Mouse (Mus musculus): ENCODE results near the gene Tmem119. TPM values are rescaled to one million over a fixed set of nuclear protein-coding genes. Genes with fewer than 3 reads are reported as not detected.
A peak's percentile ranks its signal among the peaks of the same experiment; 100 is the strongest.
"Not testable (repeated sequence)": the region's sequence is repeated elsewhere in the genome, so short reads cannot be mapped to it uniquely, and the experiment has no call there.

The Tmem119 gene
- total RNA-seq, 4 experiments from 2014 or later: 9.1 to 14.2 (median 11.2) TPM

DNA sequence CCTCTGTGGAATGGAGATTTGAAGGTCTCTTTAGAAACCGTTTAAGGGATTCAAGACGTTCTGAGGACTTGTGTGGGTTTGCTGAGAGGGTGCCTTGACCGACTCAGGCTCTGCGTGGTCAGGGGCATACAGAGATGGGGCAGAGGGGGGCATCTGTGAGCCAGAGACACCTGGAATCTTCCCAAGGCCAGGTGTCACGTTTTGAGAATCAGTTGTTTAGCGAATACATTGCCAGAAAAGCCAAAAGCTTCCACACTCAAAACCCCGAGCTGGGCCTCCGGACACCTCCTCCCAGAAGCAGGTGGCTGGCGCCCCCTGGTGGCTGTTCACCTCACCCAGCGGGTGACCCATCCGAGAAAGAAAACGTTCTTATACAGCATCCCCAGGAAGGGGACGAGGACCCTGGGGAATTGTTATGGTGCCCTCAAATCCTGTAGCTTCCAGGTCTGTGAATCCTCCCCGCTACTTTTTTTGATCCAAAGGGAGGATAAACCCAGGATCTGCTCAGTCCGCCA lies 15.4 kb upstream of the Tmem119 start:
- DNase-seq: peak; percentile 50

DNA sequence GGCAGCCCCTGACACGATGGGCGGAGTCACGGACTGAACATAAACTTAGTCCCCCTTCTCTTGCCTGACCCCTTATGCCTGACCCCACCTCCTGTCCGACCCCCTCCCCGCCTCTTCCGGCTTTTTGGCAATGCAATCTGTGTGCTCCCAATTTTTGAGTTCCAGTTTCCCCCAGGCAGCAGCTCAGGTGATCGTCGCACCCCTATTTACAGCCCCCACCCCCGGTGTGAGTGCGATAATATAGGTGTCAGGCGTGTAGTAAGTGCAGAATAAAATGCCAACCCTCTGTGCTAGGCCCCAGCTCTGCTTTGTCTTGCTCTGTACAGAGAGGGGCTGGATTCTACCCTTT lies 14.7 kb upstream of the Tmem119 start:
- DNase-seq: no peak

DNA sequence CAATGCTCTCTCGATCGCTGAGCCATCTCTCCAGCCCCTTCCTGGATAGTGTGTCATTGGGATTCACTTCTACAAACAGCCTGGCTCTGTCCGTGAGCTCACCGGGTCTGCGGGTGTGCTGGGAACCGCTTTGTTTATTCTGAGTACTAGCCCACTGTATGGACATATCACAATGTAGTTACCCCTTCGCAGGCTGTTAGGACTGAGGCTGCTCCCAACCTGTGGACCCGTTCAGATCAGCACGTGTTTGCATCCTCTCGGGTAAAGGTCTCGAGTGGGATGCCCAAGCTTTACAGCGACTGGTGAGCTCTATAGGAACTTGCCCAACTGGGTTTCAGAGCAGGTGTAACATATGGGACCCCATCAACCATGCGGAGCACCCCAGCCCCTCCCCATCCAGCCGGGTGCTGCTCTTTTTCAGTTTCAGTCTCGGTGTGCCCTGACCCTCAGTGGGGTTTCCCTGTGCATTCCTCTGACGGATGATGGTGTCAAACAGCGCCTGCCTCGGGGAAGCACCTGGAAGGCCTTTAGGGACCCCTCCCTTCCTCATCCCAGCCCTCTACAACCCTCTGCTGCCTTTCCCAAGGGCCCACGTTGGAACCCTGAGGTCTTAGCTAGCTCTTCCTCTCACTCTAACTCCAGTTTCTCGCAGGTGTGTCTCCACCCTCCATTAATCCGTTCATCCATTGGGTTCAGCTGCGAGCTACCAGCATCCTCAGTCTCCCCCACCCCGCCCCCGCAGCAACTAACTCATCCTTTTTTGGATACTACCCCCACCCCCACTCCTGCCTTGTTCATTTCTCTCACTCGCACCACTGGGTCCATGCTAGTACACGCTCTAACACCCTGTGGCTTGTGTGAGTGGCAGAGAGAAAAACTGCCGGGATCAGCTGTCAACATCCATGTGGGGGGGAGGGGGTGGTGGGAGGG lies 14.1 kb upstream of the Tmem119 start:
- DNase-seq: no peak

DNA sequence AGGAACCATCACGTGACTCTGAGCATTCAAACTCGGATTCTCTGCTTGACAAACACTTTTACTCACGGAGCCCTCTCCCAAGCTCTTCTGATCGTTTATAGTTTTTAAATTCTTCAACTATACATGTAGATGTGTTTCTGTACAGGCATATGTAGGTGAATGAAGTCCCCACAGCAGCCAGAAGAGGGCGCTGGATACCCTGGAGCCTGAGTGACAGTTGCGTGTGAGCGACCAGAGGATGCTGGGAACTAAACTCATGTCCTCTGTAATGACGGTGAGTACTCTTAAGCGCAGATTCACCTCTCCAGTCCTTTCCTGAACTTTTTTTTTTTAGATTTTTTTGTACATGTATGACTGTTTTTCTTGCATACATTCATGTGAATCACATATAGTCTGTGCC lies 13.3 kb upstream of the Tmem119 start:
- no peak for DNase-seq

DNA sequence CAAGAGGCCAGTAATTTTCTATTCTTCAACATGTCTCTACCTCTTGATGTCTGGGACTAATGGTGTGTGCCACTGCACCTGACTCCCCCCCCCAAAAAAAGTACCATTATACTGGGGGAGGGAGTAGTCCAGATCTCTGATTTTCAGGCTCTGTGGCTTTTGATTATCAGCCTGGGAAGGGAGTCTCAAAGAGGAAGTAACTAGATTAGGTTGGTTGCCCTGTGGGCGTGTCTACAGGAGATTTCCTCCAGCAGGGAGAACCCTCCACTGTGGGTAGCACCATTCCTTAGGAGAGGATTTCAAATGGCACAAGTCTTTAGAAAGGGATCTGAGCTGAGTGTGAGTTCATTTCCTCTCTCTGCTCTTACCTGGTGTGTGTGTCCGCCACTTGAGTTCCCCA lies 12.3 kb upstream of the Tmem119 start:
- no peak for DNase-seq

DNA sequence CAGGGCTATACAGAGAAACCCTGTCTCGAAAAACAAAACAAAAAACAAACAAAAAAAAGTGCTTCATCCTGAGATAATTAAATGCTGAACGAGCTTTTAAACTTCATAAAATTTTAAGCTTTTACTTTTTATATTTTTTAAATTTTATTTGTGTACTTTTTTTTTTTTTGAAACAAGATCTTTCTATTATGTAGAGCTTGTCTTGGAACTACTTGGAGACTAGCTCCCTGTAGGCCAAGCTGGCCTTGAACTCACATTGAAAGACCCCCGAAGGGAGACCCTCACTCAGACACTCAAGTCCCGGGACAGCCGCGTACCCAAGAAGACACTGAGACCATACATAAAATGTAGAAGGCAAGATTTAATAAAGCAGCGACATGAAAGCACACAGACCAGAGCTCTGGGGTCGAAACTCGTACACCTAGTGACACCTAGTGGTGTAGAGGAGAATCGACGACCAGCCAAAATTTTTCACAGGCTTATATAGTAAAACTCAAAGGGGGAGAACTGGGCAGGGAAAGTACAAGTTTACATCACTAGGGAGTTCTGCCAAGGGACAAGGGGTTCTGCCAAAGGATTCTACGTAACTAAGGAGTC lies 11.6 kb upstream of the Tmem119 start:
- DNase-seq: not testable (repeated sequence)

DNA sequence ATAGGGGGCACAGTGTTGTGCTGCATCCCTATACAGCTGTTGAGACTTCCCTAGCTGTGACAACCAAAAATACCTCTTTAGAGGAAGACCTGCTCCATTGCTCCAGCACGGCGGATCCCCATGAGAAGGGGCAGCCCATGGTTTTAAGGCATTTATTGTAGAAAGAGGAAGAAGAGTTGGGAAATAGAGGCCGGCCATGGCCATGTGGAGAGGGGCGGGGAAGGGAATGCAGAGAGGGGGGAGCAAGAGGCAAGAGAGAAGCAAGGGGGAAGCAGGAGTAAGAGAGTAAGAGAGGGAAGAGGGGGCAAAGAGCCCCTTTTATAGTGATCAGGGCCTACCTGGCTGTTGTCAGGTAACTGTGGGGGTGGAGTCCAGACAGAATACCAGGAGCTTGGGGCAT lies 9.8 kb upstream of the Tmem119 start:
- no peak for DNase-seq

DNA sequence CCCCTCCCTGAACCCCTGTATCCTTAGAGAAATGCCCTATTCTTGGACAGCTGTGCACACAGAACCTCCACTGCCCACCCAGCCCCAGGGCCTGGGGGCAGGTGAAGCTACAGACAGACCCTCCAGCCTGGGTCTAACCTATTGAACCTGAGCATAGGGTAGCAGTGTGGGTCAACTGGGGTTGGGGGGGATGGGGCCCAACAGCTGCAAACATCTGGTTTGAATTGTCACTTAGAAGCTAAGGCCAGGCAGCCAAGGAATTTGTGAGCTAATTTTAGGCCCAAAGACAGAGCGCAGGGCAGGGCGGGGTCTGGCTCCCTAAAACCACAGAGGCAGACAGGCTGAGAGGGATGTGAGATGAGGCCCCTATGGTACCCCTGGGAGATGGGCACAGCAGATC lies 7.9 kb upstream of the Tmem119 start:
- DNase-seq: no peak

DNA sequence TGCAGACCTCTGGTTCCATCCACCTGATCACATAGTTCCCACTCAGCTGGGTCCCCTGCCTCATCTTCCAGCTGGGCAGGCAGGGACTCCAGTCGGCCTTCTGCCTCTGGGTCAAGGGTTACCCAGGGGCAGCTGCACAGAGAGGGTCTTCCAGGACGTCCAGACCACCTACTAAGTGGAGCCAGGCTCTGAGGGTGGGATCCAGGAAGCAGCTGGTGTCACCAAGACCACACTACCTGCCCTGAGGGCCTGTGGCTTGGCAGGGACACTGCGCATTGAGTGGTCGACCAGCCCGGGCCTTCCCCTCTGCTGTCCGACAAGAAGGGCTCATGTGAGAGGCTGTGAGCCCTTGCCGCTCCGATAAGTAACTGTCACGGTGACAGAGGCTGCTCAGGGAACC lies 7.4 kb upstream of the Tmem119 start:
- DNase-seq: no peak

DNA sequence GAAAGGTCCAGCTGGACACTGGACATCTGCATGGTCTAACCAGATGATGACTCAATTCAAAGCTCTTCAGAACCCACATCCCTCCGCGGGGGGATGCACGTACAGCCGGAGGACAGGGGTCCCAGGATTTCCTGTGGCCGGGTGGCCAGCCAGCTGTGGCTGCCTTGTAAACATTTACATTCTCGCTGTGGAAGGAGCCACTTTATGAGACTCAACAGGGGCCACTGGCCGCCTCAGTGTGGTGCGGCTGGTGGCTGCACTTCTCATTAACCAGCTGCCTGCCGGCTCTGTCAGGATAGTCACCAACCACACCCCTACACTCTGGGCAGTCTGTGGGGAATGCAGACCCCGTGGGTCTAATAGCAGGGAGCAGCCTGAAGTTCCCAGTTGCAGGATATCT lies 6.1 kb upstream of the Tmem119 start:
- DNase-seq: no peak

DNA sequence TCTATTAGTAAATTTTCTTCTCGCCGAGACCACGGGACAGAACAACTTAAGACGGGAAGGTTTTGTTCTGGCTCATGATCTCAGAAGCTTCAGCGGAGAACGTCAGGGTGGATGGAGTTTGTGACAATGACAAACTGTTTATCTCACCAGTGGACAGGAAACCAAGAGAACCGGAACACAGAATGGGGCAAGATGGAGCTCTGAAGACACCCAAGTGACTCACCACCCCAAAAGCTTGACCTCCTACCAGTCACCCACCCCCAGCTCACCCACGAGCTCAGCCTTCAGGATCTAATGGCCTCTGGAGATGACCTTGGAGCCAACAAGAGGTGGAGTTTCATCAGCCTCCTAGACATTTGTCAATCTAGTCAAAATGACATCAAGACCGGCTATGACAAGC lies 5.0 kb upstream of the Tmem119 start:
- no peak for DNase-seq

DNA sequence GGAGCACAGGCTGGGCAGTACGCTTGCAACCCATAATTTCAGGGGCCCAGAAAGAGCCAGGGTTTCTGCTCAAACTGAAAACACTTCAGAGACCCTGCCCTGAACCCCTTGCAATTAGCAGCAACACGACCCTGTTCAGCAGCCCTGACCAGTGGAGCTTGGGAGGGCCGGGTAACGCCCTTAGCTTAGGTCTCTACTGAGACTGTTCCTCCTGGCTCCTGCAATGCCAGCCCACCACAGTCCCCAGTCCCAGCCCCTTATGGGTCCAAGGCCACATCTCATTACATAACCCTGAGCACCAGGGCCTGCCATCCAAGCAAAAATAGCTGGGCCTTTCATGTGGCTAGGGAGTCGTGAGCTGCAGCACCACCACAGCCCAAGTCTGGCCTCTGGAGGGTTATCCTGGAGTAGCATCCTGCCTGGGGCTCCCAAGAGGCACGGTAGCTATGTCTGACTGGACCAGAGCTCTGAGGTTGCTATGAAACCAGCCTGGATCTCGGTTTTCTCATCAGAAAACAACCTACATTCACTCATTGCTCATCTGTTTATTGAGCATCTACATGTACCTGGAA lies 4.2 kb upstream of the Tmem119 start:
- DNase-seq: no peak

DNA sequence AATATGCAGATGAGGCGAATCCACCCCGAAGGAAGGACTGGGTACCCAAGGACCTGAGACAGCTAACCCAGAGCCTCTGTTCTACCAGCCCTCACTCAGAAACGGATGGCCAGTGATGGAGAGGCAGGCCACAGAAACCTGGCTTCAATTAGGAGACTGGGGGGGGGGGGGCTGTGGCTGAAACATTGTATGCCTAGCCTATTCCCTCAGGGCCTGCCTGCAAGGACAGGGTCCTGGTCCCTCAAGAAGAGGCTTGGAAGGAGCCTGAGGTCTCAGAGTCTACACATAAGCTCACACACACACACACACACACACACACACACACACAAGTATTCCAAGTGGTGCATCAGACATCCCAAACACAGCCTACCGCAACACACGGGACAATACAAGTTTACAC lies 625 bp downstream of the Tmem119 start:
- DNase-seq: no peak

DNA sequence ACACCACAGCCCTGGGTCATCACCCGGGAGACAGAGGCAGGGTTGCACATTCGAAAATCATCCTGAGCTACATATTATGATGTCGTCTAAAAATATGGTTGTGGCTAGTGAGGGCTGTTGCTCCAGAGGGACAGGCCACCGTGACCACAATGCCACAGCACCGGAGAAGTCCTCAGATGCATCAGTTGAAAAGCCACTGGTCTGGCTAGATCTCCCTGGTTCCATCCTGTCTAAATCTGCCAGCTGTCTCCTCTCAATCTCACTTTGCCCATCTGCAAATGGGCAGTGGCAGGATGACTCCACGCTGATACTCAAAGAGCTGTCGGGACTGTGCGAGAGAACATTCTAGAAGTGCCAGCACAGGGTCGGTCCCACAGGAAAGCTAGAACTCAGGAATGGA lies 1.8 kb downstream of the Tmem119 start:
- no peak for DNase-seq

DNA sequence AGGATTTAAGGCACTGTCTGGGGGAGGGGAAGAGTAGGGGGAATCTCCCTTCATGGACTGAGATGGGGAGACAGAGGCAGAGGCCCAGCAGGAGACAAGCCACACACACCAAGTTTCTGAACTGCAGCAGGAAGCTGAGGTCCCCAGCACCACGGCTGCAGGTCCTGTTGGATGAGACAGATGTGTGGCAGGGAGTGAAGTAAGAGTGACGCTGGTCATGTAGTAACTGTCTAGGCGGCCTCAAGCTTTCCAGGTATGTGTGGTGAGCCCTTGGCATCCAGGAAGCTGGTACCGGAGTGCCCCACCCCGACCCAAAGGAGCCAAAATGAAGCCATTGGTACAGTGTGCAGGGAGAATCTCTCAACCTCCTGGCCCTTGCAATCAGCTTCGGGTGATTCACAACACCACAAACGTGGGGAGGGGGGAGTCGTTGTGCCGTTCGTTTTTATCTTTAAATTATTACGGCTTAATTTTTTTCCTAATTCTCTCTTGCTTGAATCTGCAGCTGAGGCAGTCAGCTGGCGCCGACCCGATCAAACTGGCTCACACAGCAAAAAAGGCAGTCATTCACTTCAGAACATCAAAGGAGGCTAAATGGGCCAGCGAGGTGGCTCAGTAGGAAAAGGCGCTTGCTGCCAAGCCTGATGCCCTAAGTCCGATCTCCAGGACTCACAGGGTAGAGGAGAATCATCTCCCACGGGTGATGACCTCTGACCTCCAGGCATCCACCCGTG lies 3.0 kb downstream of the Tmem119 start:
- no peak for DNase-seq

DNA sequence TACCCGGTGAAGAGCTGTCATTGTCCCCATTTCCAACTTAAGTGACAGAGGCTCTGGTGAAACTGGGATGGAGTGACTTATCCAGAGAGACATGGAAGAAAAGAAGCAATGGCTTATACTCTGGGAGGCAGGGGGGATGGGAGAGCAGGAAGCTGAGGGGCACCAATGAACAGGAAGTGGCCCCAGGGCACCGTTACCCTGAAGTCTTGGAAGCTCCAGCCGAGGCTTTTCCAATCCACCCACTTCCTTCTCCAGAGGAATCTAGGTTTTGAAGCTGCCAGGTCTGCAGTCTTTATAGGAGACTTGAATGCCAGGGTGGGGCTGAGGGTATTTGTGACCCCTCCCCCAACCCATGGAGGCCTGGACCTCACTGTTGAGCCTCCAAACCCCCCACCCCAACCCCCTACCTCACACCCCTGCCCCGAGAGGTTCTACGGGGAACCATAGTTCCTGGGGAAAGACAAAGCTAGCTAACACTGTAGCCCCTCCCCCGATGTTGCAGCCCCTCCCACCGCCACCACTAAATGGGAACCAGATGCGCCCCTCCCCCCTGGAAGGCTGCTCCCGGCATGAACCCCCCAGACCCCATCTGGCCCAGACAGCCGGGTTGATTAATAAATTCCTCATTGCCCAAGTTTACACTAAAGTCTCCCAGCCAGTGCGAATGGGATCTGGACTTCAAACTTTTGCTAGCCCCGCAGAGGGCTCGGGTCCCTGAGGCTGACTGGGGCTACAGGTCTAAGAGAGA lies 3.7 kb downstream of the Tmem119 start:
- no peak for DNase-seq

DNA sequence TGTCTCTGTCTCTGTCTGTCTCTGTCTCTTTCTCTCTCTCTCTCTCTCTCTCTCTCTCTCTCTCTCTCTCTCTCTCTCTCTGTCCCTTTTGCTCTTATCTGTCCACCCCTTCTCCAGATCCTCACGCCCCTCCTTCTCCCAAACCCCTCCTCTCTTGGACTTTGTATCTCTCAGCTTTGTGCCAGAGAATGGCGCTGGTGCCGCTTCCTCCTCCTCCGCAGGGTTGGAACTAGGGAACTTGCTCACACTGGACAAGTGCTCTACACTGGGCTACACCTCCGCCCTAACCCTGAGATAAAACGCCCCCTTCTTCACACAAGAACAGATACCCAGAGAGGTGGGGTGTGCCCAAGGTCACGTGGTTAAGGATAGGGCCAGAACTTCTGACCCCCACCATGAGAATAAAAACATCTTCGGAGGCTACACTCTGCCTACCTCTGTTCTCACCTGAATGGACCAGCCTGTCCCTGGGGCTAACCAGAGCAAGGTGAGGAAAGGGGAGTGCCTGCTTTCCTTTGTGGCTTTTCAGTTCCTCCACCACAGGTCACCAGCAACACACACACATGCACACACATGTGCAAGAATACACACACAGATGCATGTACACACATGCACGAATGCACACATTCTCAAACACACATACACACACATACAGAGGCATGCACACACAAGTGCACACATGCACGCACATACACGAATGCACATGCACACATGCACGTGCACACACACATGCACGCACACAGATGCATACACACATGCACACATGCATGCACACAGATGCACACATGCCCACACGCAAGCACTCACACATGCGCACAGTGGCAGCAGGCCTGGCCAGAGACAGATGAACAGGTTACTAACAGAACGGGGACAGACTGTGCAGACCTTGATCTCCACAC lies 8.9 kb downstream of the Tmem119 start:
- DNase-seq: no peak

DNA sequence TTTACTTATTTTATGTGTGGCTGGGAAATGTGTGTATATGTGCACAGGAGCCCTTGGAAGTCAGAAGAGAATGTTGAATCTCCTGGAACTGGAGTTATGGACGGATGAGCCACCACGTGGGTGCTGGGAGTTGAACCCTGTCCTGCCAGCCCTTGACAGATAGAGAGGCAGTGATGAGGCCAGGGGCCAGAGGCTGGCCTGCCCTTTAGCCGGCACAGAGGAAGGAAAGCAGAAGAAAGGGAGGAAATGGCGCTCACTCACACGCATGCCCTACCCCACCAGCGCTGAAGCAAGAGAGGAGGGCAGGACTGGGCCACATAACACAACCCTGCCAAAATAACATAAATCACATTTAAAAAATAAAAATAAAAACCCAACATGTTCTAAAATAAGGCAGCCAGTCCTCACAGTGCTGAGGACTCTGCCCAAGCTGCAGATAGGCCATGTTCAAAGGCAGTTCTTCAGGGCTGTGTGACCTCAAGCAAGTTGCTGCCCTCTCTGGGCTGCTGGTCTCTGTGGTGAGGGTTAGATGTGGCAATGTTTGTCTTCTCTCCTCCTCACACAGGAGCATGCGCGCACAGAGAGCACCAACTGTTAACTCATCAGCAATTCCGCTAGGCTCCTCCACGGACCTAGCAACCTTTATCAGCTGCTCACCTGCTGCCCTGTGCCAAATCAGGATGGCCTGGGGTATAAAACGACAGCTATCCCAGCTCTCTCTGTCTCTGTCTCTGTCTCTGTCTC lies 9.7 kb downstream of the Tmem119 start:
- DNase-seq: no peak

DNA sequence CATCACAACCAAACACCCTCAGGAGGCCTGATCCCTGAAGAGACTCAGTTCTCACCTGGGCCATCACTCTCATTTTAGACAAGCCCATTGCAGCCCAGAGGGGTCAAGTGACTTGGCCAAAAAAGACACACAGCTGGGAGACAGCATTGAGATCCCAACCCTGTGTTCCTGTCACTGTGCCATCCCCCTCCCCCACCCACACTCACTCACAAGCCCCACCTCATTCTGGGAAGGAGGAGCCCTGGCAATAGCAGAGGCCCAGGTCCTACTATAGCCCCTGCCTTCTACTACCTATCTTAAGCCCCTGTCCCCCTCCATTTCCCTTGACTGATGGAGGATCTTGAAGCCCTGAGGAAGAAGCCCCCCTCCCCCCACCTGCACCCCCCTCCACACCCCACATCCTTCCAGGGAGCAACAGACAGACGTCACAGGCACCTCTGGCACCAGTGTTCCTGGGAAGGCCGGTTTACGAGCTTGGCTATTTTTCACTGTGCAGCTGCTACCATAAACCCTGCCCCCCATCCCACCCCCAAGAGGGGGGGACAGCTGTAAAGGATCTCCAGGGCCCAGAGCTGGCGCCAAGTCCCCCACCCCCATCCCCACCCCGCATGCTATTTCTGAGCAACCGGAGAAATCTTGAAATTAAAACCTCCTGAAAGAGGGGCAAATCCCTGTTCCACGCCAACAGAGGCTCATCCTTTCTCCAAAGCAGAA lies 11.1 kb downstream of the Tmem119 start:
- DNase-seq: no peak

DNA sequence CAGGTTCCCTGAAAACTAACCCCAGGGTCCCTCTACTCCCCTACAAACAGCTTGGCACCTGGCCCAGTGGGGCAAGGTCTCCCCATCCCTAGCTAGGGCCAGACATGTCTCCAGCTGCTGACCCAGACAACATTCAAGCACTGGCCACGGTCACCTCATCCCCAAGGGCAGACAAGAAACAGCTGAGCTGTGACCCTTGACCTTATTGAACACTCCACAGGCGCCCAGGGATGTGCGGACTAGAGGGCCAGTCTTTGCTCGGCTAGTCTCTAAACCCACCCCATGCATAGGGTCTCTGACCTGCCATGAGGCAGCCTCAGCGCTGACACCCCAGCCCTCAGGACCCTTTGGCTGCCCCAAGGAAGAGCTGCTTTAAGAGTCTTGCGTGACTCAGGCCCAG lies 11.7 kb downstream of the Tmem119 start:
- no peak for DNase-seq
